Comparison of ENCODE assay signal across 12 mouse cellular contexts in genomic region chr10:120655238-120655931, GRCm38 (mm10).
DNase-seq lines count a peak whose midpoint lies in the region; ATAC-seq and TF ChIP-seq lines count a peak whose summit lies in the region.
"Had no signal": no experiment of that assay in that cellular context is flagged by ENCODE, and none has a peak within 500 bp of the region (broad histone marks: within the 10 kb centered on the region; RNA-seq: fewer than 3 reads in every experiment).

No protein-coding gene starts in this region.

- no peaks in the 10 kb centered on the region for H3K27me3 ChIP-seq in forebrain, embryonic 15.5 days
- no peaks in the 10 kb centered on the region for H3K27me3 ChIP-seq in forebrain, embryonic 10.5 days (ENCODE audit: poor library complexity, severe bottlenecking)
- H3K27me3 ChIP-seq in midbrain, postnatal 0 days (ENCODE audit: insufficient read depth, low read length) = no peaks in the 10 kb centered on the region
- no peaks in the 10 kb centered on the region for H3K27me3 ChIP-seq in midbrain, embryonic 16.5 days (ENCODE audit: control insufficient read depth, insufficient read depth, low read depth, low read length)
- H3K27me3 ChIP-seq in cerebellum, adult 2 months (ENCODE audit: control insufficient read depth, insufficient read depth, low read length) = peaks cover 2% of the 10 kb centered on the region; the same call in 1 of the 2 replicates
- H3K27me3 ChIP-seq in kidney, embryonic 15.5 days = no peaks in the 10 kb centered on the region
- H3K27me3 ChIP-seq in midbrain, embryonic 10.5 days (ENCODE audit: low read depth, poor library complexity, severe bottlenecking) = no peaks in the 10 kb centered on the region
- H3K27me3 ChIP-seq: midbrain, embryonic 13.5 days had no signal

- H3K36me3 ChIP-seq in forebrain, embryonic 15.5 days = no peaks in the 10 kb centered on the region
- no peaks in the 10 kb centered on the region for H3K36me3 ChIP-seq in forebrain, embryonic 10.5 days (replicated peaks)
- no peaks in the 10 kb centered on the region for H3K36me3 ChIP-seq in midbrain, postnatal 0 days (ENCODE audit: insufficient read depth, low read length)
- H3K36me3 ChIP-seq in midbrain, embryonic 16.5 days (ENCODE audit: control insufficient read depth, insufficient read depth, low read length) = no peaks in the 10 kb centered on the region
- H3K36me3 ChIP-seq in kidney, embryonic 15.5 days = no peaks in the 10 kb centered on the region
- no peaks in the 10 kb centered on the region for H3K36me3 ChIP-seq in midbrain, embryonic 10.5 days
- H3K36me3 ChIP-seq: heart, embryonic 10.5 days; midbrain, embryonic 13.5 days had no signal

- no peak for TF ChIP-seq POLR2A in cerebellum, adult 2 months (IDR thresholded peaks at IDR 0.05; ENCODE audit: borderline replicate concordance, insufficient read depth, low read length)

- DNase-seq in forebrain, embryonic 10.5 days (ENCODE audit: extremely low spot score, low spot score) = no peak
- peak; percentile 84 for DNase-seq in midbrain, postnatal 0 days (ENCODE audit: low spot score)
- peak; percentile 40 to 78 for DNase-seq in cerebellum, adult 2 months
- DNase-seq in midbrain, embryonic 10.5 days (ENCODE audit: low spot score) = no peak
- DNase-seq: kidney, adult 8-10 months; lung, postnatal 36 days had no signal

- no peak overlapping the region for H3K4me2 ChIP-seq in forebrain, embryonic 15.5 days (replicated peaks)
- H3K4me2 ChIP-seq in midbrain, postnatal 0 days (ENCODE audit: low read depth, low read length, poor library complexity, severe bottlenecking) = no peak overlapping the region
- H3K4me2 ChIP-seq in midbrain, embryonic 16.5 days (ENCODE audit: low read length) = no peak overlapping the region
- H3K4me2 ChIP-seq in kidney, embryonic 15.5 days = no peak overlapping the region
- H3K4me2 ChIP-seq: midbrain, embryonic 13.5 days had no signal

- H3K9ac ChIP-seq in forebrain, embryonic 15.5 days (replicated peaks) = no peak overlapping the region
- no peak overlapping the region for H3K9ac ChIP-seq in midbrain, postnatal 0 days (replicated peaks; ENCODE audit: low read length, poor library complexity, severe bottlenecking)
- H3K9ac ChIP-seq in midbrain, embryonic 16.5 days (ENCODE audit: low read depth, low read length) = no peak overlapping the region
- H3K9ac ChIP-seq in kidney, embryonic 15.5 days = no peak overlapping the region
- H3K9ac ChIP-seq: liver, embryonic 14.5 days; midbrain, embryonic 13.5 days had no signal

- H3K4me3 ChIP-seq in forebrain, embryonic 15.5 days = no peak overlapping the region
- no peak overlapping the region for H3K4me3 ChIP-seq in forebrain, embryonic 10.5 days
- H3K4me3 ChIP-seq in midbrain, postnatal 0 days (ENCODE audit: low read depth, low read length) = no peak overlapping the region
- H3K4me3 ChIP-seq in midbrain, embryonic 16.5 days (ENCODE audit: low read depth, low read length) = no peak overlapping the region
- H3K4me3 ChIP-seq in cerebellum, adult 2 months (replicated peaks; ENCODE audit: insufficient read depth, low read depth, low read length) = no peak overlapping the region
- H3K4me3 ChIP-seq in kidney, embryonic 15.5 days (replicated peaks) = no peak overlapping the region
- H3K4me3 ChIP-seq in midbrain, embryonic 10.5 days = no peak overlapping the region
- H3K4me3 ChIP-seq: heart, embryonic 10.5 days; midbrain, embryonic 13.5 days had no signal

- no peaks in the 10 kb centered on the region for H3K9me3 ChIP-seq in forebrain, embryonic 15.5 days
- 0 out of 2 replicates have a peak, but pooled peaks cover 2% of the 10 kb centered on the region for H3K9me3 ChIP-seq in forebrain, embryonic 10.5 days
- H3K9me3 ChIP-seq in midbrain, postnatal 0 days (ENCODE audit: low read length) = no peaks in the 10 kb centered on the region
- peaks cover 5% of the 10 kb centered on the region; the same call in 1 of the 2 replicates for H3K9me3 ChIP-seq in midbrain, embryonic 16.5 days (replicated peaks; ENCODE audit: control insufficient read depth, low read length, poor library complexity, severe bottlenecking)
- H3K9me3 ChIP-seq in kidney, embryonic 15.5 days (replicated peaks) = no peaks in the 10 kb centered on the region
- H3K9me3 ChIP-seq in midbrain, embryonic 10.5 days (replicated peaks) = no peaks in the 10 kb centered on the region
- H3K9me3 ChIP-seq: heart, embryonic 10.5 days; midbrain, embryonic 13.5 days had no signal

- H3K4me1 ChIP-seq in forebrain, embryonic 15.5 days = peaks cover 8% of the 10 kb centered on the region
- peaks cover 14% of the 10 kb centered on the region for H3K4me1 ChIP-seq in forebrain, embryonic 10.5 days
- H3K4me1 ChIP-seq in midbrain, postnatal 0 days (ENCODE audit: insufficient read depth, low read length) = no peaks in the 10 kb centered on the region
- no peaks in the 10 kb centered on the region for H3K4me1 ChIP-seq in midbrain, embryonic 16.5 days (ENCODE audit: control insufficient read depth, insufficient read depth, low read length)
- peaks cover 4% of the 10 kb centered on the region for H3K4me1 ChIP-seq in cerebellum, adult 2 months (ENCODE audit: control insufficient read depth, insufficient read depth, low read length)
- peaks cover 10% of the 10 kb centered on the region for H3K4me1 ChIP-seq in kidney, embryonic 15.5 days
- H3K4me1 ChIP-seq in midbrain, embryonic 10.5 days = peaks cover 2% of the 10 kb centered on the region; the same call in 1 of the 2 replicates
- H3K4me1 ChIP-seq: heart, embryonic 10.5 days; midbrain, embryonic 13.5 days had no signal

- TF ChIP-seq CTCF in midbrain, postnatal 0 days (IDR thresholded peaks at IDR 0.05) = no peak
- TF ChIP-seq CTCF in cerebellum, adult 2 months (IDR thresholded peaks at IDR 0.05; ENCODE audit: borderline replicate concordance, insufficient read depth, low read depth, low read length) = no peak

- ATAC-seq in forebrain, embryonic 15.5 days (replicated peaks) = peak; percentile 58
- no peak for ATAC-seq in midbrain, postnatal 0 days (ENCODE audit: low FRiP score)
- ATAC-seq in midbrain, embryonic 16.5 days = no peak
- no peak for ATAC-seq in kidney, embryonic 15.5 days (replicated peaks; ENCODE audit: low FRiP score)
- ATAC-seq: midbrain, embryonic 13.5 days had no signal

- peak overlapping the region; percentile 54 for H3K27ac ChIP-seq in forebrain, embryonic 15.5 days (replicated peaks)
- no peak overlapping the region for H3K27ac ChIP-seq in forebrain, embryonic 10.5 days
- H3K27ac ChIP-seq in midbrain, postnatal 0 days (ENCODE audit: low read depth, low read length) = no peak overlapping the region
- H3K27ac ChIP-seq in midbrain, embryonic 16.5 days (ENCODE audit: low read length) = no peak overlapping the region
- H3K27ac ChIP-seq in cerebellum, adult 2 months (ENCODE audit: insufficient read depth, low read length) = no peak overlapping the region
- H3K27ac ChIP-seq in kidney, embryonic 15.5 days = no peak overlapping the region
- no peak overlapping the region for H3K27ac ChIP-seq in midbrain, embryonic 10.5 days (replicated peaks)
- H3K27ac ChIP-seq: heart, embryonic 10.5 days; liver, embryonic 14.5 days; midbrain, embryonic 13.5 days had no signal

- WGBS in forebrain, embryonic 15.5 days = 37% methylated on average over 14 of the region's 14 CpGs
- WGBS in forebrain, embryonic 10.5 days = 87% methylated on average over 14 of the region's 14 CpGs
- WGBS in midbrain, postnatal 0 days = 53% methylated on average over 14 of the region's 14 CpGs
- 63% methylated on average over 14 of the region's 14 CpGs for WGBS in midbrain, embryonic 16.5 days
- WGBS in cerebellum, adult 2 months = 7% methylated on average over 14 of the region's 14 CpGs
- WGBS in kidney, embryonic 15.5 days = 79% methylated on average over 14 of the region's 14 CpGs
- 84% methylated on average over 14 of the region's 14 CpGs for WGBS in midbrain, embryonic 10.5 days

Comparison
In these comparisons a context has a peak if more than half of its experiments do, and no peak if none do; other contexts are left out.
1. DNase-seq: peak in midbrain, postnatal 0 days (single experiment) and cerebellum, adult 2 months (2 of 2); none in forebrain, embryonic 10.5 days (single experiment) and midbrain, embryonic 10.5 days (single experiment).